Mouse (Mus musculus) thymus, adult 2 months (tissue): ENCODE results near the gene Hmga1. TPM values are rescaled to one million over a fixed set of nuclear protein-coding genes. Genes with fewer than 3 reads are reported as not detected.

ENCODE experiments used
- DNase-seq: peaks from one replicate; pipeline ENCODE4 v3.0.0; 2021
- H3K27ac ChIP-seq: fragments of 200-500 bp; 2 replicates; pipeline ENCODE4 v1.5.1; 2012; ENCODE audit warnings: low read length, control low read depth; ENCODE audit not compliant: control insufficient read depth, insufficient read depth
- H3K27me3 ChIP-seq: fragments of 200-500 bp; 2 replicates; pipeline ENCODE4 v1.6.1; 2012; ENCODE audit warnings: mild to moderate bottlenecking, low read length, moderate library complexity, mixed read lengths; ENCODE audit not compliant: control insufficient read depth, insufficient read depth
- H3K36me3 ChIP-seq: fragments of 200-500 bp; 2 replicates; pipeline ENCODE4 v1.6.1; 2012; ENCODE audit warnings: mild to moderate bottlenecking, low read length, moderate library complexity; ENCODE audit not compliant: control insufficient read depth, insufficient read depth
- H3K4me1 ChIP-seq: fragments of 200-500 bp; replicated peaks from 2 replicates; pipeline ENCODE4 v1.6.1; 2012; ENCODE audit warnings: low read length; ENCODE audit not compliant: control insufficient read depth, insufficient read depth
- H3K4me3 ChIP-seq: fragments of 200-500 bp; 2 replicates; pipeline ENCODE4 v1.5.1; 2012; ENCODE audit warnings: mild to moderate bottlenecking, low read length, control low read depth, moderate library complexity; ENCODE audit not compliant: control insufficient read depth, insufficient read depth
- CTCF ChIP-seq: fragments of 200-500 bp; IDR thresholded peaks from 2 replicates; pipeline ENCODE4 v1.5.1; 2012; ENCODE audit warnings: mild to moderate bottlenecking, control low read depth, low read length, moderate library complexity, borderline replicate concordance; ENCODE audit not compliant: control insufficient read depth, poor library complexity, insufficient read depth; ENCODE audit errors: extremely low read depth
- POLR2A ChIP-seq: fragments of 200-500 bp; IDR thresholded peaks from 2 replicates; pipeline ENCODE4 v1.6.1; 2012; ENCODE audit warnings: mild to moderate bottlenecking, low read length, control low read depth, moderate library complexity; ENCODE audit not compliant: control insufficient read depth, poor library complexity, insufficient read depth; ENCODE audit errors: extremely low read depth
- WGBS: fragments of 180-500 bp; shearing (Covaris S2); methylation state at CpG from one replicate; pipeline ENCODE4 v1.1.7; 2018; 5-methylcytosine and 5-hydroxymethylcytosine counted together
- polyA plus RNA-seq: library from polyadenylated mRNA; depleted of rRNA; stranded (reverse); fragments of >200 nt; gene quantifications from 2 replicates; pipeline ENCODE4 v1.2.3, GENCODE M21; 2012

The Hmga1 gene
- polyA plus RNA-seq, 1 experiment = 430 TPM

DNA sequence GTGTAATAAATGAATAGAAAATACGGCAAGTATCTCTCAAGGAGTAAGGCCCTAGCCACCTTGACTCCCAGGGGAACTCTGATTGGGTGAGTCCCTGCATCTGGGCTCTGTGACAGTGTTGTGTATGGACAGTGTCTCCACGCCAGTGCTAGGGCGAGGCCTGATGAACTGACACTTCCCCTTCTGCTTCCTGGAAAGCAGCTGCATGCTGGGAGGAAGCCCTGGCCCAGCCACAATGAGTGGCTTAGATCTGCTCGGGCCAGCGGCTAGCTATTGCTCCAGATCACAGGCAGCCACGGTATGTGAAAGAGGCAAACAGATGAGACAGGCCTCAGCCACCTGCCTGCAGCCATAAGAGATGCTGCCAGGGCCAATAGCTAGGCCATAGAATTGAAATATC lies 29.1 kb upstream of the Hmga1 start:
- no peak overlapping the region for H3K4me3 ChIP-seq
- no peaks in the 10 kb centered on the region for H3K4me1 ChIP-seq
- TF ChIP-seq POLR2A (no peak), CTCF (no peak)
- DNase-seq = no peak
- no peak overlapping the region for H3K27ac ChIP-seq
- no peaks in the 10 kb centered on the region for H3K36me3 ChIP-seq
- H3K27me3 ChIP-seq = no peaks in the 10 kb centered on the region
- WGBS = 46% methylated on average over 6 of the region's 6 CpGs

DNA sequence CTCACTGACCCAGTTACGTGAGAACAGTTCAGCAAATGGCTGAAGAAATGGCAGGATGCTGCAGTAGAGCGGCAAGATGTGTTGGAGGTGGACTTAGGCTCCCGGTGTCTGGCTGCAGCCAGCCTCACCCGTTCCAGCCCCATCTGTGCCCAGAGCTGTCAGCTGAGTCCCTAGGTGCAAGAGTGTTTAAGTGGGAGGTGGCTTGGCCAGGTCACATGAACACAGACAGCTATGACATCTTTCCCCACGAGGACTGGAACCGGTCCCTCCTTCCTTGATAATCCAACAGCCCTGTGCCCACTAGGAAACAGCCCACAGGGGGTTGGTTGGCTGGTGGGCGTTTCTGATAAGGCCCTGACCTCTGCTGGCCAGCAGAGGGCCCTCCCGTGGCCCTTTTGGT lies 28.3 kb upstream of the Hmga1 start:
- H3K4me1 ChIP-seq = no peaks in the 10 kb centered on the region
- no peaks in the 10 kb centered on the region for H3K36me3 ChIP-seq
- DNase-seq = no peak
- H3K27me3 ChIP-seq = no peaks in the 10 kb centered on the region
- TF ChIP-seq POLR2A (no peak), CTCF (no peak)
- no peak overlapping the region for H3K4me3 ChIP-seq
- 77% methylated on average over 8 of the region's 8 CpGs for WGBS
- H3K27ac ChIP-seq = no peak overlapping the region

DNA sequence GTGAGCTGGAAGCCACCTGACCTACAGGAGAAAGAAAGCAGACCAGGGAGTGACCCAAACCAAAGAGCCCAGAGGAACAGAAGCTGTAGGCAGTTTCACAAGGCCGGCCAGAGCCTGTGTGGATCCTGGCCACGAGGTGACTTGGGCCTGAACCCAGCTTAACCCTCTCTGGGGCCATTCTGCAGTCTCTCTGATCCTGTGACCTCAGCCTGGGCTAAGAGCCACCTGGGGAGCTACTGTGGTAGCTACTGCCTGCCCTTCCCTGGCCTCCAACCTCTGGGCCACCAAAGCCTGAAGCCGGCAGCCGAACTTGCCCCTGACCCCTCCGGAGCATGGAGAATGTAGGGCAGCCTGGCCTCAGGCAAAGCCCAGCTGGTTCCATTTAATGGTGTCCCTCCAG lies 27.5 kb upstream of the Hmga1 start:
- H3K36me3 ChIP-seq = no peaks in the 10 kb centered on the region
- no peak overlapping the region for H3K4me3 ChIP-seq
- no peaks in the 10 kb centered on the region for H3K4me1 ChIP-seq
- TF ChIP-seq POLR2A = no peak
- no peak for TF ChIP-seq CTCF
- H3K27ac ChIP-seq = no peak overlapping the region
- no peak for DNase-seq
- no peaks in the 10 kb centered on the region for H3K27me3 ChIP-seq
- whole genome bisulfite sequencing = 93% methylated on average over 5 of the region's 5 CpGs

DNA sequence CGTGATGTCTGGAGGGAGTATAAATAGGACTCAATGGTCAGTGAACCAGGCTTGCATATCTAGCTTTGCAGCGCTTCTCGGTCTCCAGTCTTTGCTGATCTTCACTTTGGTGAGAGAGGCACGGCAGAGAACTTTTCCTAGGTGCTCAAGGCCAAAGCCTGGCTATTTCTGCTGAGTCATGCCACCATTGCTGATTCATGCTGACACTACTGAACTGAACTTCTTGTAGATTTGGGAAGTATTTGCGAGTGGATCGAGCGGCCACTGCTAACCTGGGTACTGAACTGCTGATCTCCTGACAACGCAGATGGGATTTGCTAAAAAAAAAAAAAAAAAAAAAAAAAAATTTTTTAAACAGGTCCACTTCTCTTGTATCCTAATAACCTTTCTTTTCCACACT lies 24.2 kb upstream of the Hmga1 start:
- 72% methylated on average over 8 of the region's 8 CpGs for WGBS
- TF ChIP-seq POLR2A = no peak
- TF ChIP-seq CTCF = no peak
- no peak overlapping the region for H3K4me3 ChIP-seq
- H3K36me3 ChIP-seq = no peaks in the 10 kb centered on the region
- H3K27ac ChIP-seq = no peak overlapping the region
- H3K4me1 ChIP-seq = no peaks in the 10 kb centered on the region
- no peak for DNase-seq
- H3K27me3 ChIP-seq = no peaks in the 10 kb centered on the region

DNA sequence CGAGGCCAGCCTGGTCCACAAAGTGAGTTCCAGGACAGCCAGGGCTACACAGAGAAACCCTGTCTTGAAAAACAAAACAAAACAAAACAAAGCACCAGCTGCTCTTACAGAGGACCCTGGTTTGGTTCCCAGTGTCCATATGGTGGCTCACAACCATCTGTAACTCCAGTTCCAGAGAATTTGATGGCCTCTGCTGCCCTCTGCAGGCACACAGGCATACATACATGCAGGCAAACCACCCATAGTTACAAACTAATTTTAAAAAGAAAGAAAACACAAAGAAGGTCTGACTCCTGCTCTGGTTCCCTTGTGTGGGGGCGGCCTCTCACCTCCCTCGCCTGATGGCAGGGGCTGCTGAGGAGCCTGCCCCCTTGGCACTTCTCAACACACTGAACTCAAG lies 22.9 kb upstream of the Hmga1 start:
- WGBS = 89% methylated on average over 3 of the region's 3 CpGs
- Histone ChIP-seq H3K4me1 (no peaks in the 10 kb centered on the region), H3K27ac (no peak overlapping the region), H3K4me3 (no peak overlapping the region), H3K27me3 (no peaks in the 10 kb centered on the region), H3K36me3 (no peaks in the 10 kb centered on the region)
- TF ChIP-seq POLR2A (no peak), CTCF (no peak)
- no peak for DNase-seq

DNA sequence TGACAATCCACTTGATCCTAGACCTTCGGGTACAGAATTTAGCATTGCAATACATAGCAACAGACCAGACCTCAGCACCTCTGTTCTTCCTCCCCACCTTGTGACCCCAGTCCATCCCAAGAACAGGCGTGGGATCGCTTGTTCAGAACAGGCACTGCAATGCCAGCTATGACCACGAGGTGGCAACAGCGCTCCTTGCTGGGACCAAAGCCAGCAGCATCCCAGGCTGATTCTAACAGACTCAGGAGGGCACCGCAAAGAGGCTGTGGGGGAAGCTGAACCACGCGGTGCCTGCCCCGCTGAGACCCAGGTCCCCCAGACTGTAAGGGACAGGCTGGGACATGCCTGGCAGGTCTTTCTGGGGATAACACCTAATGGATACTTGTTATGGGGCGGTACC lies 21.6 kb upstream of the Hmga1 start:
- Histone ChIP-seq H3K27ac (no peak overlapping the region), H3K36me3 (no peaks in the 10 kb centered on the region), H3K4me3 (no peak overlapping the region), H3K27me3 (no peaks in the 10 kb centered on the region), H3K4me1 (no peaks in the 10 kb centered on the region)
- peak; percentile 92 for DNase-seq
- TF ChIP-seq POLR2A (no peak), CTCF (peak; percentile 99)
- WGBS = 8% methylated on average over 10 of the region's 10 CpGs

DNA sequence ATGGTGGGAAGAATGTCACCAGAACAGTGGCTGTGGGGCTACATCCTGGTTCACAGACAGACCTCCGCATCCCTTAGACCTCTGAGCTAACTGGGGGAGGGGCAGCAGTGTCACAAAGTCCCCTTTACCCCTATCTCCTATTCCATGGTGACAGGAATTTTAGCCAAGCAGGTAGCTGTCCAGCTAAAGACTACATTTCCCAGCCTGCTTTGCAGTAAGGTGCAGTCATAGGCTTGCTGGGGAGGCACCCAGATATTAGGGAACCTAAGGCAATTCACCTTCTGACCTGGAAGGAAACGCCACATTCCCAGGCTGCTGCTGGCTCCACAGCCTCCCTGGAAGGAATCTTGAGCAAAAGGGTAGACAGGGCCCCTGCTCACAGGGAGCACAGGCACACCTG lies 15.0 kb upstream of the Hmga1 start:
- Histone ChIP-seq H3K36me3 (no peaks in the 10 kb centered on the region), H3K4me3 (no peak overlapping the region), H3K27me3 (no peaks in the 10 kb centered on the region), H3K27ac (no peak overlapping the region), H3K4me1 (peaks cover 4% of the 10 kb centered on the region)
- 95% methylated on average over 2 of the region's 2 CpGs for WGBS
- no peak for DNase-seq
- TF ChIP-seq POLR2A = no peak
- no peak for TF ChIP-seq CTCF
